ENCODE assay signal across 18 mouse cellular contexts in genomic region chr17:63207714-63208113, GRCm38 (mm10).
"Had no signal": no experiment of that assay in that cellular context is flagged by ENCODE, and none has a peak within 500 bp of the region (broad histone marks: within the 10 kb centered on the region; RNA-seq: fewer than 3 reads in every experiment).

No protein-coding gene starts in this region.

- H3K27me3 ChIP-seq: limb, embryonic 12.5 days; limb, embryonic 15.5 days; midbrain, embryonic 13.5 days had no signal

- H3K4me3 ChIP-seq: limb, embryonic 12.5 days; limb, embryonic 15.5 days; midbrain, embryonic 13.5 days had no signal

- H3K9me3 ChIP-seq: limb, embryonic 12.5 days; limb, embryonic 15.5 days; midbrain, embryonic 13.5 days had no signal

- H3K36me3 ChIP-seq: limb, embryonic 12.5 days; limb, embryonic 15.5 days; midbrain, embryonic 13.5 days had no signal

- H3K4me2 ChIP-seq: limb, embryonic 12.5 days; limb, embryonic 15.5 days; liver, embryonic 11.5 days; midbrain, embryonic 13.5 days had no signal

- ATAC-seq: intestine, postnatal 0 days; liver, postnatal 0 days; midbrain, embryonic 13.5 days had no signal

- DNase-seq: kidney, adult 2 months; kidney, postnatal 10 days; kidney, postnatal 36 days; left cerebral cortex, postnatal 4 days; liver, postnatal 0 days; right cerebral cortex, postnatal 14 days; right cerebral cortex, postnatal 4 days; thymus, adult 2 months; thymus, postnatal 14 days; thymus, postnatal 4 days had no signal

- H3K9ac ChIP-seq: limb, embryonic 12.5 days; limb, embryonic 15.5 days; liver, embryonic 14.5 days; liver, postnatal 0 days; midbrain, embryonic 13.5 days had no signal

- H3K27ac ChIP-seq: limb, embryonic 12.5 days; limb, embryonic 15.5 days; liver, embryonic 14.5 days; macrophage; midbrain, embryonic 13.5 days; stomach, postnatal 0 days had no signal
